Mouse (Mus musculus) CD4-positive, CD25-positive, alpha-beta regulatory T cell (primary cell): ENCODE data around the gene Ttc13. TPM values are rescaled to one million over a fixed set of nuclear protein-coding genes. Genes with fewer than 3 reads are reported as not detected.

ENCODE experiments used
- polyA plus RNA-seq: library from polyadenylated mRNA; unstranded; fragments of 100-300 nt; shearing (Covaris generic); gene quantifications from one replicate; pipeline ENCODE4 v1.2.1, GENCODE M21; 2017

The Ttc13 gene
- 102 TPM for polyA plus RNA-seq

GRCm38 (mm10) chr8:124721862-124722515, at the start of gene Ttc13, which contains the start of gene Arv1:
Gene Ttc13 (minus strand): TSS chr8:124721983.
Gene Arv1 (plus strand): TSS chr8:124722139.

GRCm38 (mm10) chr8:124751709-124752173, 30.0 kb upstream of the Ttc13 start, which contains the start of gene Fam89a:
Gene Fam89a (minus strand): TSS chr8:124751832.

GRCm38 (mm10) chr8:124663112-124663873, 58.5 kb downstream of the Ttc13 start, which contains the start of gene 2310022B05Rik:
Gene 2310022B05Rik (minus strand): TSS chr8:124663369.

Other genes with a start within 250 kb of the Ttc13 start
- 62.6 TPM for gene Cog2, start 201.2 kb downstream of the Ttc13 start, polyA plus RNA-seq
- gene Agt, start 152.3 kb downstream of the Ttc13 start, polyA plus RNA-seq = 0.12 TPM
- not detected for gene Capn9, start 145.9 kb downstream of the Ttc13 start, polyA plus RNA-seq
- 6.6 TPM for gene 2310022B05Rik, start 58.6 kb downstream of the Ttc13 start, polyA plus RNA-seq
- gene Arv1, start 156 bp upstream of the Ttc13 start, polyA plus RNA-seq = 24.3 TPM
- 15.3 TPM for gene Fam89a, start 29.8 kb upstream of the Ttc13 start, polyA plus RNA-seq
- gene Trim67, start 71.1 kb upstream of the Ttc13 start, polyA plus RNA-seq = not detected
- gene Gnpat, start 141.1 kb upstream of the Ttc13 start, polyA plus RNA-seq = 93.4 TPM
- gene 2810004N23Rik, start 141.1 kb upstream of the Ttc13 start, polyA plus RNA-seq = 36.4 TPM
- gene Exoc8, start 175.7 kb upstream of the Ttc13 start, polyA plus RNA-seq = 16.4 TPM
- gene Sprtn, start 175.9 kb upstream of the Ttc13 start, polyA plus RNA-seq = 5.8 TPM
- gene Egln1, start 227.3 kb upstream of the Ttc13 start, polyA plus RNA-seq = 54.6 TPM